Mouse (Mus musculus) gastrocnemius, adult 2 months (tissue): ENCODE results near the gene Rps4x. TPM values are rescaled to one million over a fixed set of nuclear protein-coding genes. Genes with fewer than 3 reads are reported as not detected.
A peak's percentile ranks its signal among the peaks of the same experiment; 100 is the strongest.
"Not testable (repeated sequence)": the region's sequence is repeated elsewhere in the genome, so short reads cannot be mapped to it uniquely, and the experiment has no call there.

Experiments
- DNase-seq: peaks from one replicate; pipeline ENCODE4 v3.0.0; 2022
- H3K27ac ChIP-seq: fragments of 200-600 bp; 2 replicates; pipeline ENCODE4 v1.8.1; 2022; ENCODE audit warnings: mild to moderate bottlenecking
- H3K4me3 ChIP-seq: fragments of 200-600 bp; 2 replicates; pipeline ENCODE4 v1.8.1; 2022; ENCODE audit warnings: mild to moderate bottlenecking, moderate library complexity
- CTCF ChIP-seq: fragments of 200-600 bp; IDR thresholded peaks from 2 replicates; pipeline ENCODE4 v1.8.1; 2022; ENCODE audit warnings: antibody characterized with exemption, mild to moderate bottlenecking, moderate library complexity
- intact Hi-C: fragments of 180-260 bp; cut with DNase I; formaldehyde crosslinking; loops from one replicate; pipeline ENCODE4 v1.15.1; 2025
- long read RNA-seq, 2 experiments: library from polyadenylated mRNA; stranded (forward); transcript quantifications; one replicate each; pipeline ENCODE4 v2.0.0; 2021
- total RNA-seq, 2 experiments: library from RNA; stranded (reverse); gene quantifications; 2 replicates each; pipeline ENCODE4 v1.2.3; 2021

The Rps4x gene
- total RNA-seq, result 100 to 1,000 TPM; 505 to 553 TPM
- long read RNA-seq, experiment 1, transcript Rps4x-201 (7 exons, 975 nt), result major isoform, 187 of 208 reads
- long read RNA-seq, experiment 1, partial matches to known transcripts, result 6 of 208 reads
- long read RNA-seq, experiment 1, other reads (novel, unspliced or antisense), result 15 of 208 reads
- long read RNA-seq, experiment 2, transcript Rps4x-201 (7 exons, 975 nt), result major isoform, 200 of 221 reads
- long read RNA-seq, experiment 2, partial matches to known transcripts, result 18 of 221 reads
- long read RNA-seq, experiment 2, other reads (novel, unspliced or antisense), result 2 of 221 reads

DNA sequence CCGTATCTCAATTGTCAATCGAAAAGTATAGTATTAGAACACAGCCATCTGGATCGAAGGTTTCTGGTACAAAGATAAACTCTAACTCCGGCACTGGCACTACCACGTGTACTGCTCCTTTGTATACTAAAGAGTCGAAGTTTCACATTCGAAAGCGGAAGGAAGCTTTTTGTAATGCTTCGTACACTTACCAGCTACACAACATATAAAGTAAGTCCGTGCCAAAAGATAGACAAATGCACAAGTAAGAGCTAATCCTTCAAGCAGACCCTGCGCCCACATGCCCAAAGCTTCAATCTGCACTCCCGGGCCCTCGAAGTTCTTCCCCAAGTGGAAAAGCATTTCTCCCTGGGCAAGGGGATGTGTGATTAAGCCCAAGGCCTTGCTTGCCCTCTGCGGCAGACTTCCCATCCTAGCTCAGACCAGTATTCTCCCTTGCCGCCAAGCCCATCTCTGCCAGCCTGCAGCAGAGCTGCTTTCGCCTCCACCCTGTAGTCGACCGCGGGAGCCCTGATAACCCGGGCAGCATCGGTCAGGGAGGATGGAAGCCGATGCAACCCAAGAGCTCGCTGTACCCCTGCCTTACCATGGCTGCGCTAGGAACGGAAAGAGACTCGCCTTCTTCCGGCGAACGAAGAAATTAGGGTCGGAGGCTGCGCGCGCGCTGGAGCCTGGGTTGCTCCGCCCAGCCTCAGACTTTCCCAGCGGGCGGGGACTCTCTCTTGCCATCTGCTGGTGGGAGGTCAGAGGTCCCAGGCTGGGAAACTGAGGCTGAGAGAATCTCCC is at the start of gene Rps4x:
Rps4x (minus strand) TSS at position 683 of the 786 bp plus-strand sequence.
- peak; percentile 78 for TF ChIP-seq CTCF
- Histone ChIP-seq H3K4me3 (peak within 1 kb of the TSS; percentile 85), H3K27ac (peak within 1 kb of the TSS; percentile 85)
- peak; percentile 85 for DNase-seq
- intact Hi-C loops, result loop anchor here (2.0 kb wide), 1 partner anchor 32 kb away; the partner anchor contains the start of gene Ercc6l

DNA sequence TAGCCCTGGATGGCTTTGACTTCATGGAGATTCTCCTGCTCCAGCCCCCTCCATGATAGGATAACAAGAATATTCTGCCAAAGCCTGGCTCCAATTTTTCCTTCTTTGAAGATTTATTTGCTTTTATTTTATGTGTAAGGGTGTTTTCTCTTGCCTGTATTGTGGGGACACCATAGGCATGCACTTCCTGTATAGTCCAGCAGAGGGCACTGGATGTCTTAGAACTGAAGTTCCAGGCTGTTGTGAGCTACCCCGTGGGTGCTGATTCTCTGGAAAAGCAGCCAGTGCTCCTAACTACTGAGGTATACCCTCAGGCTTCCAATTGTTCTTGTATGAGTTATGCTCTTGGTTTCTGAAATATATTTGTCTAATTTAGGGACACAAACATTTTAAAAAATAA is 29.9 kb upstream of the Rps4x start:
- peak; percentile 83 for TF ChIP-seq CTCF
- Histone ChIP-seq H3K27ac (no peak overlapping the region), H3K4me3 (no peak overlapping the region)
- intact Hi-C loops, result loop anchor here (2.0 kb wide), 1 partner anchor 260 kb away; no protein-coding TSS in a partner anchor
- peak; percentile 34 for DNase-seq

DNA sequence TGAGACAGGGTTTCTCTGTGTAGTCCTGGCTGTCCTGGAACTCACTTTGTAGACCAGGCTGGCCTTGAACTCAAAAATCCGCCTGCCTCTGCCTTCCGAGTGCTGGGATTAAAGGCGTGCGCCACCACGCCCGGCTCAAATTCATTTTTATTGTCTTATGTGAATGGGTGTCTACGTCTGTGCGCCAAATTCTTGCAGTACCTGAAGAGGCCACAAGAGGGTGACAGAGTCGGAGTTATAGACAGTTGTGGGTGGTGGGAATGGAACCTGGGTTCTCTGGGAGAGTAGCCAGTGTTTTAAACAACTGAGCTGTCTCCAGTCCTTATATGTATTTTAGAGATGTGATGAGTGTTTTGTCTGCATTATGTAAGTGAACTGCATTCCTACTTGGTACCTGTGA is 26.2 kb upstream of the Rps4x start:
- DNase-seq, result peak; percentile 18
- H3K27ac ChIP-seq, intact Hi-C loops, H3K4me3 ChIP-seq: not testable (repeated sequence)
- peak; percentile 51 for TF ChIP-seq CTCF

DNA sequence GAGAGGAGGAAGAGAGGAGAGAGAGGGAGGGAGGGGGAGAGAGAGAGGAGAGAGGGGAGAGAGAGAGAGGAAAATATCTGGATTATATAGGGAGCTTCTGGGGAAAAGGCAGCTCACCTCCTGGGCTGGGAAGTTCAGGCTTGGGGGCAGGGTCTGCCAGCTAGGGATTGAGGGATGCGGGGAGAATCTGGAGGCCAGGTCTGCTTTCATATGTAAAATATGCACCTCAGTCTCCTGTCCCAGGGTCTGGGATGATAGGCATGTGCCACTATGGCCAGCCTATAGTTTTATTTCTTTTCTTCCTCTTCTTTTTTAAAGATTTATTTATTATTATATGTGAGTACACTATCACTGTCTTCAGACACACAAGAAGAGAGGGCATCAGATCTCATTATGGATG is 1.6 kb upstream of the Rps4x start:
- no peak for DNase-seq
- Histone ChIP-seq H3K4me3 (no peak overlapping the region), H3K27ac (no peak overlapping the region)
- TF ChIP-seq CTCF, result no peak
- intact Hi-C loops, result no loop called here

DNA sequence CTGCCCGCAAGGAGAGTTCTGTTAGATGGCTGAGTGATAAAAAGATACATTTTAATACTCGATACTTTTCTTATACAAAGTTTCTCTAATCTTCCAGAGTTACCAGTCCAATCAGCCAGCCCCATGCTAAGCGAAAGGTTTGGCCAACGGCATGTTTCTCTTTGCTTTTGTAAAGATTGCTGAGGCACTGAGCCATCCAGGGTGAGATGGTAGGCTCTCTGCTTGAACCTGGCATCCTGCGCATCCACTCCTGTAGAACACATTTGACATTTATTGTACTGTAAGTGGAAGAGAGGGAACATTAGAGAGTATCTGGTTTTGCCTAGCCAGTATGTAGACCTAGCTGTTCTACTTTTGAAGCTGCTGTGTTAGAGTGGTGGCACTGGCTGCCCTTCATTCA is 387 bp upstream of the Rps4x start:
- Histone ChIP-seq H3K27ac (no peak overlapping the region), H3K4me3 (peak overlapping the region; percentile 85)
- no peak for DNase-seq
- TF ChIP-seq CTCF, result no peak
- intact Hi-C loops, result loop anchor here (2.0 kb wide), 1 partner anchor 33 kb away; the partner anchor contains the start of gene Ercc6l

DNA sequence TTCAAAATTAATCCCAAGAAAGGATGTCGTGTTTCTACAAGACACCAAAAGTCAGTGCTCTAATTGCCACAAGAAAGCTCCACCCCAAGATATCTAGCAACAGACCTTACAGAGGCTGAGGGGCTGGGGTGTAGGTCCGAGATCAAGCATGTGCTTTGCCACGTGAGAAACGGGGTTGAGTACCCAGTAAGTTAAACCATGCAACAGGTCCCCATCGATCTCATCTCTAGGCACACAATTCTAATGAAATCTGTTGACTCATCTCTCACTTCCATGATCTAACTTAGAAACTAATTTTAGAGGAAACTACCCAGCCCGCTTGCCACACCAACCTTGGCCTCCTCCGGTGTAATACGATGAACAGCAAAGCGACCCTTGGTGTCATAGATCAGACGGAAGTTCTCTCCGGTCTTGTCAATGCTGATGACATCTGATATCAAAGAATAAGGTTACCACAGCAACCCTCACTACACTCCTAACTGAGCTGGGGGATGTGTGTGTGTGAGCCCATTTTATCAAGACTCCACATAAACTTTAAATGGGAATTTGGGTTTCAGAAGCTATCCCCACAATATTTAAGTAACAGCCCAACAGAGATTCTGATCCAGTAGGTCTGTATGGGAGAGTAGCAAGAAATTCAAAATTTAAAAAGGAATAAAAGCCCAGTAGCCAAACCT is 2.0 kb downstream of the Rps4x start:
- no peak for DNase-seq
- intact Hi-C loops, result no loop called here
- Histone ChIP-seq H3K27ac (no peak overlapping the region; the same call in 1 of the 2 replicates), H3K4me3 (peak overlapping the region; percentile 85)
- no peak for TF ChIP-seq CTCF

DNA sequence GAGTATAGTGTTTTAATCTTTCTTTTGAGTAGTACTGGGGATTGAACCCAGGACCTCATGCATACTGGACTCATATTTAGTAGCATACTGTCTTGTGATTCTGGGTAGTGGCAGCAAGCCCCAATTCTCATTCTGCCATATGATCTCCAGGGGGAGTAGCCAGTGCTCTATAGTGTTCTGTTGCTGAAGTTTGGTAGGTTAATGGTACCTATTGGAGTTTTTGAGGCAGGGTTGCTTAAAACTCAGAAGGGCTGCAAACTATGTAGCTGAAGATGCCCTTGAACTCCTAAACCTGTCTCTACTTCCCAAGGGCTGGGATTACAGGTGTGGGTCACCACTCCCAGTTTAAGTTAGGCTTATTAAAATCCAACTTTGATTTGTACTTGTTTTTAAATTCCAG is 6.6 kb downstream of the Rps4x start:
- Histone ChIP-seq H3K27ac (no peak overlapping the region), H3K4me3 (no peak overlapping the region)
- intact Hi-C loops, result no loop called here
- no peak for DNase-seq
- TF ChIP-seq CTCF, result no peak

DNA sequence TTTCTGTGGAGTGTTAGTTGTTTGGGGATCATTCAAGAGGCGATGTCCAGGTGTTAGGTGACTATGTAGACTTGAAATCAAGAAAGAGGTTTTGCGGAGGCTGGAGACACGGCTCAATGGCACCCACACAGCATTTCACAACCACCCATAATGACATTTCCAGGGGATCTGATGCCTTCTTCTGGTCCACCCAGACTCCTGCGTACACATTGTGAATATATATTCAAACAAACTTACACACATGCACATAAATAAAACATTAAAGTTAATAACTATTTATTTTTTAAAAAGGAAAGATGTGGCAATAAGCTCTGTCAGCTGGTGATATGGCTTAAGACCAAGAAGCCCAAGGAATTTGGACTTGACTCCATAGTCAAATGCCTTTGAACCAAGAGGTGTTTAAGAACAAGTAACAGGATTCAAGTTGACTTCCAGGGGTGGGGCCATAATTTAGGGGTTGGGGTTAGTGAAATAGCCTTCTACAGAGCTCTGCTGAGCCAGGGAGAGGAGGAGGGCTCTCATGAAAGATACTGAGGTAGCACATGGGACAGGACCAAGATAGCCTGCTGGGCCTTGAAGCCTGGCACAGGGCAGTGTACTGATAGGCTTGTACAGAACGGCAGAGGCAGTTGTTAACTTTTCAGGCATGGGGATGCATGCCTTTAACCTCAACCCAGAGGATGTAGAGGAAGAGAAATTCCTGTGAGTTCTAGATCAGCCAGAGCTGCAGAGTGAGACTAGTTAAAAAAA is 13.5 kb downstream of the Rps4x start:
- intact Hi-C loops, result no loop called here
- H3K27ac ChIP-seq, result no peak overlapping the region
- no peak overlapping the region for H3K4me3 ChIP-seq
- DNase-seq, result no peak
- TF ChIP-seq CTCF, result no peak

DNA sequence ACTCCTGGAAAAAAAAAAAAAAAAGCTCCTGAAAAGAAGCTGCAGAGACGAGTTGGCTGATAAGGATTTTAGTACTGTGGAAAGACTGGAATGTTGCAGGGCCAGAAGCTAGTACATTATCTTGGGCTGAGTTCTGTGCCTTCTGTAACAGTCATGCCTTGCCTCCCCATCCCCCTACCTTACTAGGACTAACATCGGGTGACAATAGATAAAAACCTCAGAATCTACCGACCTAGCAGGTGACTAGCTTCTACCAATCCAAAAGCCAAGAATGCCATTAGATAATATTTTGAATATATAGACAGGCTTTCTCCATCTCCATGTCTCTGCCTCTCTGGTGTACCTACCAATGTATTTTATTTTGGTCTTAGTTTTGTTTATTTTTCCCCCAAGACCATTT is 18.3 kb downstream of the Rps4x start:
- no peak for DNase-seq
- intact Hi-C loops, result no loop called here
- no peak for TF ChIP-seq CTCF
- no peak overlapping the region for H3K27ac ChIP-seq
- H3K4me3 ChIP-seq, result no peak overlapping the region

DNA sequence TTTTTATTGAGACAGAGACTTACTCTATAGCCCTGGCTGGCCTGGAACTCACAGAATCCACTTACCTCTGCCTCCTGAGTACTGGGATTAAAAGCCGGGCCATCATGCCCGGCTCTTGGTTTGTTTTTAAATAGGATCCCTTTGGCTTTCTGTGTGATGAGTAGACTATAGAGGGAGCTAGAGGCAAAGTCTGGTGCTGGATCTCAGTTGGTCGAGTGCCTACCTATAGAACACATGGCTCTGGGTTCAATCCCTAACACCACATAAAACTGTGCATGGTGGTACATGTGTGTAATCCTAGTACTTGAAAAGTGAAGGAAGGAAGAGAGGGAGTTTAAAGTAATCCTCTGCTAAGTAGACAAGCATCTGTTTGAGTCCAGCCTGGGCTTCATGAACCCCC is 19.1 kb downstream of the Rps4x start:
- Histone ChIP-seq H3K27ac (no peak overlapping the region), H3K4me3 (no peak overlapping the region)
- intact Hi-C loops, result no loop called here
- no peak for DNase-seq
- no peak for TF ChIP-seq CTCF

DNA sequence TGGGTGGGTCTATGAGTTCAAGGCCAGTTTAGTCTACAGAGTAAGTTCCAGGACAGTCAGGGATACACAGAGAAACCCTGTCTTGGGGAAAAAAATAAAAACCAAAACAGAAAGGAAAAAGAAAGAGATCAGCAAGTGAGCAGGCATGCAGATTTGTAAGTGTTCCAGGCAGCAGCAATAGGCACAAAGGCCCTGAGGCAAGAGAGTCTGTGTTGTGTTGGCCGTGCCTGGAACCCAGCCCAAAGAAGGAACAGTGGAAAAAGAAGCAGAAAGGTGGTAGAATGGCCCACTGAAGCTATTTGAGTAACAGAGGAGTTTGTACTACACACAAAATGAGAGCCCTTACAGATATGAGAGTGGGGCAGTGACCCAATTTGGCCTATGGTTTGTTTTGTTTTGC is 19.5 kb downstream of the Rps4x start:
- Histone ChIP-seq H3K4me3 (no peak overlapping the region), H3K27ac (no peak overlapping the region)
- TF ChIP-seq CTCF, result no peak
- no peak for DNase-seq
- intact Hi-C loops, result no loop called here

DNA sequence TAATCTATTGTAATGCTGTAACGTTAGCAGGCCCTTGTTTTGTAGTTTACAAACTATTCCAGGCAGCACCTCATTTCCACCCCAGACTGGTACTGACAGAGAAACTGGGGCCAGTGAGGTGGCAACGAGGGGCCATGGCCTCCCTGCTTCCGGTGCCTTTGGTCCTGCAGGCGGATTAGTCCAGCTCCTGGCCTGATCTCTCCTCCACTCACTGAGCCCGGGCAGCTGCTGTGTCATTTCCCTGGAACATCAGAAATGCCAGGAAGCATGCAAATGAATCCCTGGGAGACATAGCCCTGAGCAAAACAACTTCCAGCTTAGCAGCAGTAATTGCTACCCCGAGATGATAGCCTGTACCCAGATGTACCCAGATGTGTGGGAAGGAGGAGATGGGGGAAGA is 22.2 kb downstream of the Rps4x start:
- DNase-seq, result no peak
- TF ChIP-seq CTCF, result no peak
- peak overlapping the region; percentile 66 for H3K27ac ChIP-seq
- intact Hi-C loops, result no loop called here
- no peak overlapping the region for H3K4me3 ChIP-seq
